Mouse (Mus musculus) limb, embryonic 11.5 days (tissue): ENCODE measurements around the gene Gm48552. TPM values are rescaled to one million over a fixed set of nuclear protein-coding genes. Genes with fewer than 3 reads are reported as not detected.

Experiments used
- ATAC-seq: fragments of 200-750 bp; cut with Nextera tagmentation; 2 replicates; pipeline ENCODE4 v1.8.0; 2017; ENCODE audit warnings: low read depth; ENCODE audit not compliant: insufficient number of reproducible peaks, low FRiP score, low TSS enrichment
- DNase-seq: peaks from one replicate; pipeline ENCODE4 v3.0.0-alpha.2; 2015; ENCODE audit warnings: low spot score
- H3K27ac ChIP-seq: fragments of 300-500 bp; sonication (generic); replicated peaks from 2 replicates; pipeline ENCODE4 v1.5.1; 2014; ENCODE audit warnings: low read depth, mild to moderate bottlenecking, low read length
- H3K27me3 ChIP-seq: fragments of 300-500 bp; sonication (generic); 2 replicates; pipeline ENCODE4 v1.6.1; 2014; ENCODE audit warnings: mild to moderate bottlenecking, low read length, mixed read lengths; ENCODE audit not compliant: control insufficient read depth, insufficient read depth
- H3K36me3 ChIP-seq: fragments of 300-500 bp; sonication (generic); 2 replicates; pipeline ENCODE4 v1.6.1; 2014; ENCODE audit warnings: mild to moderate bottlenecking, low read length, moderate library complexity, mixed read lengths; ENCODE audit not compliant: control insufficient read depth, insufficient read depth
- H3K4me1 ChIP-seq: fragments of 300-500 bp; sonication (generic); 2 replicates; pipeline ENCODE4 v1.6.1; 2014; ENCODE audit warnings: low read length, mixed read lengths; ENCODE audit not compliant: control insufficient read depth, insufficient read depth
- H3K4me2 ChIP-seq: fragments of 300-500 bp; sonication (generic); 2 replicates; pipeline ENCODE4 v1.6.1; 2014; ENCODE audit warnings: low read depth, mild to moderate bottlenecking, moderate library complexity; ENCODE audit not compliant: severe bottlenecking
- H3K4me3 ChIP-seq: fragments of 300-500 bp; sonication (generic); 2 replicates; pipeline ENCODE4 v1.5.1; 2014; ENCODE audit warnings: low read depth, low read length
- H3K9ac ChIP-seq: fragments of 300-500 bp; sonication (generic); 2 replicates; pipeline ENCODE4 v1.6.1; 2014; ENCODE audit warnings: mild to moderate bottlenecking, low read length
- H3K9me3 ChIP-seq: fragments of 300-500 bp; sonication (generic); 2 replicates; pipeline ENCODE4 v1.6.1; 2016; ENCODE audit warnings: low read length; ENCODE audit not compliant: control insufficient read depth
- WGBS: fragments of 180-500 bp; shearing (Covaris S2); extraction: QIAGEN DNeasy Blood & Tissue Kit; methylation state at CpG from one replicate; pipeline ENCODE4 v1.1.7; 2014; 5-methylcytosine and 5-hydroxymethylcytosine counted together
- polyA plus RNA-seq: library from polyadenylated mRNA; unstranded; fragments of >200 nt; fragmentation: Nextera tagmentation; extraction: Ambion mirVana; gene quantifications from 2 replicates; pipeline ENCODE4 v1.2.1, GENCODE M21; 2014

The Gm48552 gene
- polyA plus RNA-seq, 1 experiment from 2014 or later: 1.0 TPM

DNA sequence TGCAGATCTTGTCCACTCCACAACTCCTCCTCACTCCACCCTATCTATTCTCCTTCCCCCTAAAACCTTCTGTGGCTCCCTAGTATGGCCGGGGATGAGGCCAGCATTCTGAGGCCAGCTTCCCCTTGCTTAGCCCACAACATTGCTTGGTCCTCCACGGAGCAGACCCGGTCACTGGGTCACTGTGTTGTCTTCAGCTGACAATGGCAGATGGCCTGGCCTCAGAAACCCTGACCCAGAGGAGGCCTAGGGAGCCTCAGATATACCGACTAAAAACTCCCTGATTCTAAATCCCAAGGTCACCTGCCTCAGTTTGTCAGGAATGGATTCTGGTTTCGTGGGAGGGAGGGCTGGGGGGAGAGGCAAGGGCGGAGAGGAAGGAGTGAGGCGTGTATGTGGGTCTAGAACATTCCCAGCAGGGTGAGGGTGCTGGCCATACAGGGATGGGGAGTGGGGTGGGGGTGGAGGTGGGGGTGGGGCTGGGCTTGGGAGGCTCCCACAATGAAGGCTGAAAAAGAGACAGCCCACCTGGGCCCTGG, 13.5 kb downstream of the Gm48552 start:
- DNase-seq: no peak
- 24% methylated on average over 7 of the region's 7 CpGs for WGBS
- peaks cover 13% of the 10 kb centered on the region; the same call in 1 of the 2 replicates for H3K36me3 ChIP-seq
- peaks cover 9% of the 10 kb centered on the region; the same call in 1 of the 2 replicates for H3K27me3 ChIP-seq
- peak; percentile 7; the same call in 1 of the 2 replicates for ATAC-seq
- 0 out of 2 replicates have a peak overlapping the region, but pooled peaks have one; percentile 5 for H3K4me3 ChIP-seq
- peak overlapping the region; percentile 32; the same call in 1 of the 2 replicates for H3K4me2 ChIP-seq
- peak overlapping the region; percentile 47 for H3K9ac ChIP-seq
- peaks cover 45% of the 10 kb centered on the region for H3K4me1 ChIP-seq
- peak overlapping the region; percentile 90 for H3K27ac ChIP-seq
- no peaks in the 10 kb centered on the region for H3K9me3 ChIP-seq

DNA sequence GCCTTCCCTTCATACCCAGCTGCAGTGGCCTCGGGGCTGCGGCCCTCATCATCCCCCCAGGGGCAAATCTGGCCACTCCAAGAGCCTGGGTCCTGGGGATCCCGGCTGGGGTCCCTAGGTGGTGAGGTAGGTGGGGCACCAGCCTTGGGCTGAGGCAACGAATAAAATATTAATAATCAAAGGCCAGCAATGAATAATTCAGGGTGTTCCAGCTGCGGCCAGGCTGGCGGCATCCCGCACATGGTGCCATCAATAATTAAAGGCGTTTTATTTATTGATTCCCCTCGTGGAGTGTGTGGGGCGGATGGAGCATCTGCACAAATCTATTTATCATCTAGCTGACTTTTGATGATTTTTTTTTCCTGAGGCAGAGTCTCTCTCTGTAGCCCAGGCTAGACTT, 14.7 kb downstream of the Gm48552 start:
- H3K27me3 ChIP-seq: peaks cover 15% of the 10 kb centered on the region; the same call in 1 of the 2 replicates
- H3K9me3 ChIP-seq: no peaks in the 10 kb centered on the region
- no peak overlapping the region for H3K4me2 ChIP-seq
- no peak overlapping the region for H3K4me3 ChIP-seq
- 55% methylated on average over 10 of the region's 10 CpGs for WGBS
- H3K36me3 ChIP-seq: peaks cover 11% of the 10 kb centered on the region; the same call in 1 of the 2 replicates
- peak overlapping the region; percentile 17 for H3K9ac ChIP-seq
- H3K27ac ChIP-seq: no peak overlapping the region; the same call in 1 of the 2 replicates
- DNase-seq (no peak), ATAC-seq (no peak)
- peaks cover 56% of the 10 kb centered on the region for H3K4me1 ChIP-seq

DNA sequence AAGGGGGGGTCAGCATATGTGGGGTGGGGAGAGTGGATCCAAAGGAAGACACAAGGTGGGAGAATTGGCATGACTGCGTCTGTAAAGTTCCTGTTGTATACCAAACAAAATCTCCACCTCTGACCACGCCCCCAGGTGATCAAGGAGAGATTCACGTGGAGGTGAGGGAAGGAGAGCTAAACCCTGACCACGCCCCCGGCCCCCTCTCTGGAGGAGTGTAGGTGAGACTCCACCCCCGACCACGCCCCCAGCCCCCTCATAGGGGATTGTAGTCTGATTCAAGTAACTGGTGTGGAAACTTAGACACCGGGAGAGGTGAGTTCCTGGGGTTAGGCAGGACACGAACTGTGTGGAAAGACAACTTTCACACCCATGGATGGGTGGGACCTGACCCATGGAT, 15.3 kb downstream of the Gm48552 start:
- H3K27me3 ChIP-seq: peaks cover 15% of the 10 kb centered on the region; the same call in 1 of the 2 replicates
- 11% methylated on average over 9 of the region's 9 CpGs for WGBS
- peaks cover 11% of the 10 kb centered on the region; the same call in 1 of the 2 replicates for H3K36me3 ChIP-seq
- H3K4me3 ChIP-seq: no peak overlapping the region
- H3K9me3 ChIP-seq: no peaks in the 10 kb centered on the region
- DNase-seq: no peak
- H3K4me2 ChIP-seq: no peak overlapping the region
- no peak for ATAC-seq
- H3K4me1 ChIP-seq: peaks cover 61% of the 10 kb centered on the region
- H3K9ac ChIP-seq: no peak overlapping the region
- H3K27ac ChIP-seq: no peak overlapping the region; the same call in 1 of the 2 replicates

DNA sequence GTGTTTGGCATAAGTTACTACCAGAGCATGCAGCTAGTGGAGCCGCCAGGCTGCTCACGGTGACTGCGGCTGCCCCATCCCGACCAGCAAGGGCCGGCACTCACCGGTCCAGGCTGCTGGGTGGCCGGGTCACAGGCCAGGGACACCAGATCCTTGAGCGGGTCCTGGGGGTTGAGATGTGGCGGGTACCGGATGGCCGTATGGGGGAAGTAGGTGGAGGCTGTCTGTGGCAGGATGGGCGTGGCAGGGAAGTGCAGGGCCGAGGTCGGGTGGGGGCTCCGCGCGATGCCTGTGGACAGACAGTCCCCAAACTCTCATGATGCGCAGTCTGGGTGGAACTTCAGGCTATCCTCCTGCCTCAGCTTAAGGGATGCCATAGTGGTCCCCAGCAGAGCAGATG, 15.9 kb downstream of the Gm48552 start:
- DNase-seq (no peak), ATAC-seq (no peak)
- no peak overlapping the region for H3K27ac ChIP-seq
- H3K4me1 ChIP-seq: peaks cover 68% of the 10 kb centered on the region
- no peaks in the 10 kb centered on the region for H3K9me3 ChIP-seq
- 0 out of 2 replicates have a peak, but pooled peaks cover 7% of the 10 kb centered on the region for H3K36me3 ChIP-seq
- 51% methylated on average over 18 of the region's 18 CpGs for WGBS
- H3K4me2 ChIP-seq: no peak overlapping the region
- H3K27me3 ChIP-seq: peaks cover 15% of the 10 kb centered on the region; the same call in 1 of the 2 replicates
- H3K4me3 ChIP-seq: no peak overlapping the region
- no peak overlapping the region for H3K9ac ChIP-seq

DNA sequence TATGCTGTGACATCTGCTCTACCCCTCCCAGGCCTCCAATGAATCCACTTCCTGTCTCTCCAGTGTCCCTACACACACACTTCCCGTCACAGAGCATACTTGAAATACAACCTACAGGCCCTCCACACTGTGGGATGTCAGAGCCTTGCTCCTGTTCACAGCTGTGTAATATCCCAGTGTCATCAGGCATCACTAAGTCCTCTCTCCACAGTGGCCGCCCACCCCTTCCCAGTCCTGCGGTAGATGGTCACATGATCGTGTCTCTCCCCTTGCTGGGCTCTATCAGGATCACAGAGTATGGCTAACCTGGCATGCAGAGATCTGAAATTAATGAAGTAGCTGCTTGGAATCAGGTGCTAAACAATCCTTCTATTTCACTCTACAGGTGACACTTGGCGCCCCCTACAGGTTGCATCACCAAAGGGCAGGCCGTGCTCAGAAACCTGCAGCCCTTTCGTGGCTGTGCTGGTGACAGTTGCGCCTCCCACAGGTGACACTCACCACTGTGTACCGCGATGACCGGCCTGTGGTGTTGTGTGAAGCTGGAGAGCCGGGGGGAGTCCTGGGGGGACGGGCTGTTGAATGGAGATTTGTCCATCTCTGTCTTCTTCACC, 16.9 kb downstream of the Gm48552 start:
- Histone ChIP-seq H3K4me2 (no peak overlapping the region), H3K9me3 (no peaks in the 10 kb centered on the region), H3K9ac (no peak overlapping the region), H3K4me3 (peak overlapping the region; percentile 5; the same call in 1 of the 2 replicates), H3K36me3 (0 out of 2 replicates have a peak, but pooled peaks cover 4% of the 10 kb centered on the region), H3K27me3 (peaks cover 11% of the 10 kb centered on the region; the same call in 1 of the 2 replicates), H3K27ac (no peak overlapping the region), H3K4me1 (peaks cover 68% of the 10 kb centered on the region)
- DNase-seq (peak; percentile 74), ATAC-seq (no peak)
- WGBS: 33% methylated on average over 13 of the region's 13 CpGs

DNA sequence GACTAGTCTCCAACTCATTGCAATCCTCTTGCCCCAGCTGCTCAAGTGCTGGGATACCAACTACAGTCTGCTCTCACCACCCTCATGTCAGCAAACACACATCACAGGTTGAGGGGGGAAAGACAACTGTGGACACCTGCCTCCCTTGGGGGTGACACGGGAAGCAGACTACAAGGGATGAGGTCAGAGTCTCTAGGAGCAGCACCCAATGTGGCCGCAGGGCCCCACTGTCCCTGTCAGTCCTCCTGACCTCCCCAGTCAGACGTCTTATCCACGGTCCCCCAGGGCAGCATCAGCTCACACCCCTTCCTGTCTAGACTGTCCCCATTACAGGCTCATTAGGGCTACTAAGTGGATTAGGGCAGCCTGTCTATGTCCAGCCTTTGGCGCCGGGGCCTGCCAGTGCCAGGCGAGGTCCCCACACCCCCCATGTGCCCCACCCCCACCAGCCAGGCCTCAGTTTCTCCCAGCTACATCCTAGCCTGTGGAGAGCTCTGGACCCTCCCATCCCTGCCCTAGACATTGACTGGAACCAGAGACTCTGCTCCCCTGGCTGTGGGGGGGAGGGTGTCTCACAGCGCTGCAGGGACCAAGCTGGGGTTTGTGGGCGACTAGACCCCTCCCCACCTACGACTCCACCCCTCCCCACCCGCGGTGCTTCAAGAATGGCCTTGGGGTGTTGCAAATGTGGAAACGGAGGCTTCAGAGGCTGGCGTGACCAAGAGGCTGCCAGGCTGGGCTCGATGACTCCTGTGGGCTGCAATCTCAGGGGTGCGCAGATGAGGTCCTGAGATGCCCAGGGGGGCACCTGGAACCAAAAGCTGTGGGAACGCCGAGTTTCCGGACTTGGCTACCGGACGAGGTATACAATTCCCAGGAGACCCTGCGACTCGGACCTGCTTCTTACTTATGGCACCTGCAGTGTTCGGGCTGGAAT, 18.0 kb downstream of the Gm48552 start:
- Histone ChIP-seq H3K9ac (0 out of 2 replicates have a peak overlapping the region, but pooled peaks have one; percentile 30), H3K36me3 (0 out of 2 replicates have a peak, but pooled peaks cover 2% of the 10 kb centered on the region), H3K4me2 (peak overlapping the region; percentile 39), H3K4me1 (peaks cover 62% of the 10 kb centered on the region), H3K27me3 (peaks cover 11% of the 10 kb centered on the region; the same call in 1 of the 2 replicates), H3K9me3 (no peaks in the 10 kb centered on the region), H3K4me3 (peak overlapping the region; percentile 1), H3K27ac (no peak overlapping the region; the same call in 1 of the 2 replicates)
- no peak for ATAC-seq
- 20% methylated on average over 24 of the region's 24 CpGs for WGBS
- DNase-seq: no peak

DNA sequence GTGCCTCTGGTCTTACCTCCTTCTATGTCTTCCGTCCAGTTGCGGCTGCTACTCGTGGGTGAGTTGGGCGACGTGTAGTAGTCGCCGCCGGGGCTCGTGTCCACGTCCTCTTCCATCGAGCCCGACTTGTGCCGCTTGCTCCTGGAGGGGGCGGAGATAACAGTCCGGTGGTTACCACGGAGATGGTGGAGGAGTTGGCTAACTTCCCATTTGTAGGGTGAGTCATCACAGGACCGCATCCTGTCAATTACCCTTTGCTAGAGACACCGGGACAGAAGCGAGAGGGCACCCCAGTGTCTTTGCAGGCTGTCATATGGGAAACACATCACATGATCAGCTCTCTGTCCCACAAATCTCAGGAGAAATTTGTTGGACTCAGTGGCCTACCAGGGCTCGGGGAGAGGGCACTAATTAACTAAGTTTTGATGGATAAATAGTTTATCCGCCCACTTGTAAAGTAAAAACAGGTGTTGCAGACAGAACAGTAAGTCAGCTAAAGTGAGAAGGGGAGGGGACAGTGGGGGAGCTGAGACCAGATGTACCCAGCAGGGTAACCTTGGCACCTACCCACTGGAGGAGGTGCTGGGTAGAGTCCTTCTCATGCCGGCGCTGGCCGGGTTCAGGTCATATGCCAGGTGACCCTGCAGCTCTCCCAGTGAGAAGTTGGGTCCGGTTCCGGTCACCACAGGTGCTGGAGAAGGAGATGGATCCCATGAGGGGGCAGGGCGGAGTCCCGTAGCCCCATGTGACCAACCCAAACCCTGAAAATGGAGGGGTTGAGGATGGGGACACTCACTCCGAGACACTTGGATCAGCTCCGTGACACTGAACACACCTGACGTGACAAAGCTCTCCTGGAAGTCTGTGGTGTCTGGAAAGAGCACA, 19.0 kb downstream of the Gm48552 start:
- WGBS: 18% methylated on average over 31 of the region's 31 CpGs
- H3K27me3 ChIP-seq: peaks cover 11% of the 10 kb centered on the region; the same call in 1 of the 2 replicates
- ATAC-seq (no peak), DNase-seq (peak; percentile 67)
- H3K4me2 ChIP-seq: peak overlapping the region; percentile 39; the same call in 1 of the 2 replicates
- peaks cover 52% of the 10 kb centered on the region for H3K4me1 ChIP-seq
- H3K4me3 ChIP-seq: peak overlapping the region; percentile 1; the same call in 1 of the 2 replicates
- no peak overlapping the region for H3K27ac ChIP-seq
- no peaks in the 10 kb centered on the region for H3K9me3 ChIP-seq
- H3K9ac ChIP-seq: no peak overlapping the region
- H3K36me3 ChIP-seq: 0 out of 2 replicates have a peak, but pooled peaks cover 2% of the 10 kb centered on the region
